Mouse (Mus musculus) kidney, postnatal 10 days (tissue): ENCODE results near the gene Bcl6b.

Experiments used
- DNase-seq: peaks from one replicate; pipeline ENCODE4 v3.0.0; 2021; ENCODE audit warnings: mixed read lengths

Gene Bcl6b

DNA sequence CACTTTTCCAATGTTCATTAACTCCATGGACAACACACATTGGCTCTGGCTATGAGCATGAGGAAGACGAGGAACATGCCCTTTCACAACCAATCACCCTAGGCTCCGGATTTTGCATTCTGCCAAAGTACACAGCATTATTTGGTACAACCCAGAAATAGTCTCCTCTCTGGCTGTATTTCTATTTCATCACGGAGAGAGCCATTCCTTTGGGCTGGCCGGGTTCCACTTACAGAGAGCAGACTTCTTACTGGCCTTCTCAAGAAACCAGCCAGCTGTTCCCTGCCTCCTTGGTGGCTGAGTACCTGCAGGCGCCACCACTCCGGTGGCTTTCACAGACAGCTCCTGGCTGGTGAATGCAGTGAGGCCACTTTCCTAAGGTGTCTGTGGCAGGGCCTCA lies 17.2 kb downstream of the Bcl6b start, which contains the start of gene Slc16a11:
Slc16a11 (plus strand) TSS at position 330 of the 400 bp plus-strand sequence.
- no peak for DNase-seq

- DNase-seq: no peak
Observed at GRCm38 (mm10) chr11:70211972-70212371, 17.6 kb downstream of the Bcl6b start.

- DNase-seq: no peak
Observed at GRCm38 (mm10) chr11:70210681-70211080, 18.9 kb downstream of the Bcl6b start.

DNA sequence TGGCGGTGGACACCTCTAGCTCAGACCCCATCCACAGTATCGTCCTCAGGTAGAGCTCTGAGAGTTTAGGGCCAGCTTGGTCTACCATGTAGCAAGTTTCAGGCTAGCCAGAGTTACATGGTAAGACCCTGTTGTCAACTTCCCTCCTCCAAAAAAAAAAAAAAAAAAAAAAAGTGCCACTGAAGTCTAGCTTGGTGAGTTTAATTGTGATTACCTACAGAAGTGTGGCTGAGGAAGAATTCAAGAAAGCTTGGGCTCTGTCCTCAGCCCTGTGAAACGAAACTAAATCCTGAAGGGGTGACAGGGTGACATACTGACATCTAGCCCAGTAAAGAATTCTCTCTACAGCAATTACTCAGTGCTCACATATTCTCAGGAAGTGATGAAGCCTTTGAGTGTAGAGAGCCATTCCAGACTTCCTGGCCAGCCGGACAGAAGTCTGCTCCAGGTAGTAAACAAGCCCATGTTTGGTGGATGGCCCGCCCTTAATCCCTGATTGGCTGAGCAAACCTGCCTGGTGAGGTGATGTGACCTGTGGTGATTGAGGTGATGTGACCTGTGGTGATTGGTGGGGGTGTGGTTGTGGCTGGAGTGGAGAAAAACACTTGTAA lies 20.7 kb downstream of the Bcl6b start:
- no peak for DNase-seq

DNA sequence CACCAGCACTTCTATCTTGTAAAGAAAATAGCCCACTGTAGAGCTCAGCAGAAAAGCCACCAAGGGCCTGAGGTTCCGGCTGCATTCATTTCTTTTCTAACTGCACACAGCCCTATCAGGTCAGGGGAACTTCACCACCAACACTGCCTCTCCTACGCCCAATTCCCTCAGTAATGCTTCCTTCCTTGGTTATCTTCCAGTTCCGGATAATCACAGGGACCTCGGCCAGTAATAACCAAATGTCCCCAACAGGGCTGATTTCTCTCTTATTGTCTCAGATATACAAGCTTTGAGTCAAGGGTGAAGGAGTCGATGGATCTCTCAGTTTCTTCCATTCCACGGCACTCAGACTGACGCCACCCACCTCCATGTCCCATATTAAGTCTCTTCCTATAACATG lies 22.3 kb downstream of the Bcl6b start:
- DNase-seq: no peak

DNA sequence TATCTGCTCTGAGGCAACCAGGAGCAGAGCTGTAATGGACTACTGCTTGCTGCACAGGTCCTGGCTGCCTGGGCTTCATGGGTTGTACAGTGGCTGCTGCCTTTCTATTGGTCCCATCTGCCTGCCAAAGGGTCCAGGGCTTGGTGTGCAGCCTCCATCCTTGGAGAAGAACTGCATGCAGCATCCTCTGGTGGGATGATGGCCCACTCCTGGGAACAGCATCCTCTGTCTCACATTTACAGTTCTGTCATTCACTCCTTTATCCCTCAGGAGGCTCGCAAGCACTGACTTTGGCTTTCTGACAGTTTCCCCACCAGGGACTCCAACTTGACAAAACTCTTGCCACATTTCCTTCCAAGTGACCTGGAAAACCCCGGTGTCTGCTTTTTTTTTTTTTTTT lies 22.8 kb downstream of the Bcl6b start:
- DNase-seq: no peak

- peak; percentile 95 for DNase-seq
Observed at GRCm38 (mm10) chr11:70201691-70202090, 27.9 kb downstream of the Bcl6b start.

DNA sequence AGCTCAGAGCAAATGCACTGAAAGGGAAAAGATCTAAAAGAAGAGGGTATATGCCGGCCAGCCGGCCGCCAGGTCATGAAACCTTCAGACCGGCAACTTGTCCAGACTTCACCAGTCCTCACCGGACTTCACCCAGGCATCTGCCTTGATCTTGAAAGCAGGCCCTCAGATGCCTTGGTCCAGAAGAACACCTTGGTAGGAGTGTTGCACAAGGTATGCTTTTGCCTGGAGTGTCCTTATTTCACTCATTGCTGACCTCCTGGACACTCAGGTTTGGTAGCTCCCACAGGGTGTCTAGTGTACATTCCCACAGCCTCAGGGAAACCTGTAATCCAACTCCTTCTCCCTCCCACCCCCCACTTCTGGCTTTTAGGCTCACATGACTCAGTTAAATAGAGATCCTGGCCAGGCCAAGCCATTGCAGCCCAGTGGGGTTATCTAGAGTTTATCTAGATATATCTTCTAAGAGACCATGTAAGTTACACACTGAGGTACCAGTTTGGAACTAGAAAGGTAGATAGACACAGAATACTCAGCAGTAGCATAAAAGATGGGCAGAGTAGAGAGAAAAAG lies 29.5 kb downstream of the Bcl6b start:
- DNase-seq: no peak

GRCm38 (mm10) chr11:70199107-70199506 lies 30.5 kb downstream of the Bcl6b start:
- no peak for DNase-seq

GRCm38 (mm10) chr11:70198332-70198731 lies 31.3 kb downstream of the Bcl6b start:
- DNase-seq: no peak

DNA sequence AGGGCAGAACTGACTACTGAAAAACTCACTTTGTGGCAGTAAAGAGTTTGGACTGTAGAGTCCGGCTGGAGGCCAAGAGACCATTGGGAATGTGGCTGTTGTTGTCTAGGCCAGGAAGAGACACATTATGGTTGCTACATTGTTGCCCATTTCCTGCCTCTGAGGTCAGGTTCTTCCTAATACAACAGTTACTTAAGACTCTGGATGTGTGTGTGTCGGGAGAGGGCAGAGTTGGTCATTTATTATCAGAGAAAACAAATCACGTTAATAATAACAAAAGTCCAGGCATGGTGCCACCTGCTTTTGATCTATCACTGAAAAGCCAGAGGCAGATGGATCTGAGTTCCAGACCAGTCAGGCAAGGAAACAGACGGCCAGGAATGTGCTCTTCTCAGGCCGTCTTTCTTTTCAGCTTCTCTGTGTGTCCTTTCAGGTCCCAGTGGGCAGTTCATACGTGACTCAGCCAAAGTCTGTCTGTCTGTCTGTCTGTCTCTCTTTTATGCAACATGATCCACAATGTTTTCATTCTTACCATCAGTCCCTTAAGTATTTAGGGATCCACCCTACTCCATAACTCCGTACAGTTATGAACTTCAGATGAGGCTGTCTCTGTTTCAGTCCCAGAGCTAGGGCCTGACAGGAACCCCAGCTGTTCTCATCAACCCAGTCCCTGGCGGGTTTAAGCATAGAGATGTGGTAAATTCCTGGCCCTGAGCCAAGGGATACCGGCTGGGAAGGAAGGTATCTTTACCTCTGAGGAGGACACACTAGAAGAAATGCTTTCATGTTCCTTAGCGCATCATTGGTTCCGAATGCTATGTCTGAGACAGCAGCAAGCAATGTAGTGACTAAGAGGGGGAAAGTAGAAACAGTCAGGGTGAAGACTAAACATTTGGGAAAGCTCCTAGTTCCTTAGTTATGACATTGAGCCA lies 36.0 kb downstream of the Bcl6b start:
- no peak for DNase-seq

DNA sequence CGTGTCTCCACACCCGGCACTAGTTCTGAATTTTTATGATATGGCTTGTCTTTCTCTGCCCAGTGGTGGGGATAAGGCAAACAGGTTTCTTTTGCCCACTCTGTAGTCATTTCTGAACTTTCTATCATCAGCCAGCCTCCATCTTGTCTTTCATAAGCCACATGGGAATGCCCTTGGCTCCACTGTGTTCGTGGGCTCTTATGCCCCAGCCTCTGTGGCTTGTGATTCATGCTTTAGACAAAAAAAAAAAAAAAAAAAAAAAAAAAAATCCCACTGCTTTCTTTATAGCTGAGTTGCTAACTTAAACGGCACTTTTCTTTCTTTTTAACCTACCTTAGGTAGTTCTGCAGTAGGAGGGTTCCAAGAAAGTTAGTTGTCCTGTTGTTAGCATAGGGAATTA lies 37.4 kb downstream of the Bcl6b start:
- no peak for DNase-seq

DNA sequence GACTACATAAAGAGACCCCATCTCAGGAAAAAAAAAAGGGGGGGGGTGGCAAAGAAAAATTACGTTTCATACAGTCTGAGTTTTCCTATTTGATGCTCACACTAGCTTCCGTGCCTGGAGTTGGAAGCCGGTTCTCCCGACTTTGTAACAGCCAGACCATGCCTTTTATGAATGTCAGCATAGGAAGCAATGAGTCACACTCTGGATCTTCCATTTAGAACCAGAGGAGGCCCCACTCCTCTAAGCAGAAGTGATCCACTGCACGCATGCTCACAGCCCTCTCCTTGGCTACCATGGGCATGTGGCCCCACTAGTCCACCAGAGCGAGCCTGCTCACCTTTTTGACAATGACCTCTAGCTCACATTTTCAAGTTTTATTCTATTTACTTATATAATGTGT lies 38.4 kb downstream of the Bcl6b start:
- no peak for DNase-seq

DNA sequence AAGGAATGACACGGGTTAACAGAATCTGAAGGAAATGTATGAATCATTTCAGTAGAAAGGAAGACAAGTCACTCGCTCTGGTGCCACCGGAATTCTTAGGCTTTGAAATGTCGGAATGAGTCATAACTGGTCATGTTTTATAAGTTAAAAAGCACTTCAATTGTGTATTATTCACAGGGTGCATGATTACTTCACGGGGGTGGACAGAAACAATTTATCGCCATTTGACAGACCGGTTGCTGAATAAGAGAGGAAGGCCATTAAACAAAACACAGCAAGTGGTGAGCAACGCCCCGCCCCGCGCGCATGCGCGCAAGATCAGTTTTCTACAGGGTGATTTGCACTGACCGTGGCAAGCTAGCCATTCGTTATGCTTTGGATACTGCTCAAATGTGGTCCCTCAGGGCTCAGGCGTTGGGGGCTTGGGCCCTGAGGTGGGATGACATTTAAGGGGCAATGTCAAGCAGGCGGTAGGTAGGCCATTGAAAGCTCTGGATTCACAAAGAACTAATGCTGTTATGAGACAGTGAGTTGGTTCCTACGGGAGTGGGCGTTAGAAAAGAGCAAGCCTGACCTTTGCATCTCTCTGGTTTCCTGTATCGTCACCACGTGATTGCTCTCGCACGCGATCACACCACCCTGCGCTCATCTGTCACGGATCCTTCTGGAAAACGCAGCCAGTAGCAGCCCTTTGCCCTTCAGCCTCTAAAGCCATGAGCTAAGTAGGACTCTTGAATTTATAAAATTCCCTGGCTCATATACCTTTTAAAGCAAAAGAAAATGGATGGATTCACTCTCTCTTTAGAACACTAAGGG lies 40.1 kb downstream of the Bcl6b start:
- DNase-seq: peak; percentile 63

GRCm38 (mm10) chr11:70185120-70185519 lies 44.5 kb downstream of the Bcl6b start:
- DNase-seq: no peak

- no peak for DNase-seq
Observed at GRCm38 (mm10) chr11:70180496-70180895, 49.1 kb downstream of the Bcl6b start.

- DNase-seq: peak; percentile 37
Observed at GRCm38 (mm10) chr11:70179401-70179800, 50.2 kb downstream of the Bcl6b start.

DNA sequence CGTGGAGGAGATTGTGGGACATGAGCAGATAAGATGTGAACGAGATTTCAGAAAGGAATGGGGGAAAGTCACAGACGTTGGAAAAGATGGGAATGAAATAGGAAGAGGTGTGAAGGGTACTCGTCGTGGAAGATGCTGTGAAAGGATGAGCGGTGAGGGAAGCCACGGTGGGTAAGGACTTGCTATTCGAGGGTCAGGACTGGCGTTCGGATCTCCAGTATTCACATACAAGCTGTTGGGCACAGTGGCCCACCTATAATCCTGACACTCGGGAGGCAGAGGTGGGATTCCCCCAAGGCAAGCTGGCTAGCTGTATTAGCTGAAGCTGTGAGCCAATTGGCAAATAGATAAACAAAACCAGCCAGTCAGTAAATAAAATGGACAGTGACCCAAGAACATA lies 50.8 kb downstream of the Bcl6b start:
- no peak for DNase-seq

DNA sequence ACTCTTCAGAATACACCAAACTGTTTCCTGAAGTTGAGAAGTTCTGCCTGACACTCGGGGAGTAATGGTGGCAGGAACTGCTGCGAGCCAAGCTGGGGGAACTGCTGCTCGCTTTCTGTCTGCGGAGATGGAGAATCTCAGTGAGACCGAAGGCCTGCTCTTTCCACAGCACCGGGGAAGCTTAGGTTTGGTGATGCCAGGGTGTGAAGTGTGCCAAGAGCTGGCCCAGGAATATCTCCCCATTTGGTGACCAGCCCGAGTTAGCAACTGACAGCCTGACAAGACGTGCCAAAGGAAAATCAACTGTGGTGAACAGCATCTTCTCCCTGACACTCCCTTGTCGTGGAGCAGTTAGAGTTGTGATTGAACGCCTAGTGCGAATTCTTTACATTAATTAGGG lies 51.3 kb downstream of the Bcl6b start:
- no peak for DNase-seq

DNA sequence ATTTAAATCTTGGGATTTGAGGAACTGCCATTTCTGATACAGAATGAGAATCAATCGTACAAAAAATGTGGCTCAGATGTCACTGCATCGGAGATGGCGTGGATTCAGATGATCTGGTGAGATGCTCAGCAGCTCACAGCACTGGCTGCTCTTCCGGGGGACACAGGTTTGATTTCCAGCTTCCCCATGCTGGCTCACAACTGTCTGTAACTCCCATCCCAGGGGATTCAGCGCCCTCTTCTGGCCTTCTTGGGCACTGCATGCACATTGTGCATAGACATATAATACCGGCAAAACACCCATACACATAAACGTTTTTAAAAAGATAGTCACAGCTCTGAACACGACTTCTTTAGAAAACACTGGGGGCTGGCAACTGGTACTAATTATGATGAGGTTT lies 52.0 kb downstream of the Bcl6b start:
- peak; percentile 37 for DNase-seq

DNA sequence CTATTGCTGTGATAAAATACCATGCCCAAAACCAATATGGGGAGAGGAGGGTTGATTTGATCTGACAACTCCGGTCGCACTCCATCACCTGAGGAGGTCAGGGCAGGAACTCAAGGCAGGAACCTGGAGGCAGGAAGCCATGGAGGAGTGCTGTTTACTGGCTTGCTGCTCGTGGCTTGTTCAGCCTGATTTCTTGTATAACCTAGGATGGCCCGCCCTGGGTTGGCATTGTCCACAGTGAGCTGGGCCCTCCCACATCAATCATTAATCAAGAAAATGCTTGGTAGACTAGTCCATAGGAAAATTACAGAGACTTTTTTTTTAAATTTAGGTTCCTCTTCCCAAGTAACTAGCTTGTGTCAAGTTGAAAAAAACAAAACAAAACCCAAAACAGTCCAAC lies 55.1 kb downstream of the Bcl6b start:
- peak; percentile 47 for DNase-seq
